In the genomic region with DNA sequence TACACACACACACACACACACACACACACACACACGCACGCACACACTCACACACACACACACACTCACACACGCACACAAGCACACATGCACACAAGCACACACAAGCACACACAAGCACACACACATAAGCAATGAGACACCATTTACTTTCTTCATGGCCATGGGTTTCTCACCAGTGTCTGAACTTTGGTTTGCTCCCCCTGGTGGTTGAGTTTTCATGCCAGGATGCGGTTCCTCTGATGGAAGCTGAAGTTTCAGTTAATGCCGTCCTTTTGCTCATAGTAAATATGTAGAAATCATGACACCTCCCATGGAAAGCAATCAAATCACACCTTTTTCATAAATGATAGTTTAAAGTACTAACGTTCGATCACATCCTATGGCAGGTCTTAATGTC, we compare ENCODE assay signal across 9 mouse cellular contexts. TPM values are rescaled to one million over a fixed set of nuclear protein-coding genes. Genes with fewer than 3 reads are reported as not detected.
DNase-seq lines count a peak whose midpoint lies in the region; ATAC-seq lines count a peak whose summit lies in the region.
"Had no signal": no experiment of that assay in that cellular context is flagged by ENCODE, and none has a peak within 500 bp of the region (broad histone marks: within the 10 kb centered on the region; RNA-seq: fewer than 3 reads in every experiment).

No protein-coding gene starts in this region.

- H3K27ac ChIP-seq in liver, embryonic 12.5 days, result no peak overlapping the region

- H3K9ac ChIP-seq in liver, embryonic 12.5 days, result no peak overlapping the region

- no peaks in the 10 kb centered on the region for H3K27me3 ChIP-seq in liver, embryonic 12.5 days (replicated peaks)

- H3K4me3 ChIP-seq in liver, embryonic 12.5 days, result no peak overlapping the region
- H3K4me3 ChIP-seq: erythroblast, embryonic 14.5 days had no signal

- 63% methylated on average over 7 of the region's 7 CpGs for WGBS in liver, embryonic 12.5 days (ENCODE audit: insufficient replicate concordance)

- no peaks in the 10 kb centered on the region for H3K4me1 ChIP-seq in liver, embryonic 12.5 days

- DNase-seq in cerebellum, postnatal 14 days, result peak; percentile 41 to 62
- DNase-seq in cerebellum, adult 11-12 months, result no peak
- peak; percentile 22 for DNase-seq in liver
- DNase-seq in adipocyte (ENCODE audit: low spot score), result peak; percentile 81
- DNase-seq in kidney, postnatal 10 days, result peak; percentile 66
- peak; percentile 8 for DNase-seq in retina, postnatal 7 days (ENCODE audit: low read depth, low spot score)

- H3K4me2 ChIP-seq in liver, embryonic 12.5 days, result no peak overlapping the region

- ATAC-seq in liver, embryonic 12.5 days, result no peak
- no peak for ATAC-seq in cerebellum, adult (ENCODE audit: insufficient number of reproducible peaks, low FRiP score, low TSS enrichment)

- no peaks in the 10 kb centered on the region for H3K9me3 ChIP-seq in liver, embryonic 12.5 days (replicated peaks)

- H3K36me3 ChIP-seq in liver, embryonic 12.5 days, result no peaks in the 10 kb centered on the region

RNA-seq across cellular contexts. Expression of gene Mgst1, which starts 23.8 kb away (rescaled TPM):
- 52.4 and 56.3 TPM in 2 replicates for polyA plus RNA-seq in liver, embryonic 12.5 days (2016; fragmentation: Nextera tagmentation; extraction: Ambion mirVana)
